25 mouse cellular contexts compared by ENCODE assay signal in the genomic region with DNA sequence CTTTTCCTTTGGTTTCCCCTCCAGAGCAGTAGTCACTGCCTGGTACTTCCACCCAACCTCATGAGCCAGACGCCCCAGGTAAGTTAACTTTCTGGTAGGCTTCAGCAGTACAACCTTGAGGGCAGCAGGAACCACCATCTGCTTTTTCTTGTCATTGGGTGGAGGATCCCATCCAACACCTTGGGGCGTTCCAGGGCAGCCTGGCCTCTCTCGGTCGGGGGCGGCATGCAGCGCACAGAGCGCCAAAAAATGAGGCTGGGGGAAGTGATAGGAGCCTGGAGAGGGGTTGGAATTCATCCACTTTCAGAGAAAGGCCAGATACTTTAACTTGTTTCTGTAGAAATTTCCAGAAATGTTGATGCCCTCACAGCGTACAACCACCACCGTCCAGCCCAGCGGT.
DNase-seq lines count a peak whose midpoint lies in the region; ATAC-seq and TF ChIP-seq lines count a peak whose summit lies in the region.
"Had no signal": no experiment of that assay in that cellular context is flagged by ENCODE, and none has a peak within 500 bp of the region (broad histone marks: within the 10 kb centered on the region; RNA-seq: fewer than 3 reads in every experiment).

No protein-coding gene starts in this region.

- 96% methylated on average over 10 of the region's 10 CpGs for WGBS in kidney, embryonic 16.5 days
- WGBS in lung, embryonic 14.5 days, result 93% methylated on average over 10 of the region's 10 CpGs

- H3K4me1 ChIP-seq in kidney, embryonic 16.5 days (ENCODE audit: insufficient read depth, low read length), result peaks cover 9% of the 10 kb centered on the region
- 0 out of 2 replicates have a peak, but pooled peaks cover 8% of the 10 kb centered on the region for H3K4me1 ChIP-seq in lung, embryonic 14.5 days (ENCODE audit: insufficient read depth)

- ATAC-seq in kidney, embryonic 16.5 days (ENCODE audit: low FRiP score, low TSS enrichment), result 0 out of 2 replicates have a peak, but pooled peaks have one; percentile 10
- ATAC-seq in lung, embryonic 14.5 days (ENCODE audit: insufficient read depth), result 0 out of 2 replicates have a peak, but pooled peaks have one; percentile 6
- ATAC-seq: forebrain, embryonic 13.5 days; forebrain, embryonic 16.5 days; hindbrain, postnatal 0 days; Patski had no signal

- no peak overlapping the region for H3K9ac ChIP-seq in kidney, embryonic 16.5 days (replicated peaks; ENCODE audit: low read length)
- no peak overlapping the region for H3K9ac ChIP-seq in lung, embryonic 14.5 days
- H3K9ac ChIP-seq: forebrain, embryonic 13.5 days; heart, embryonic 13.5 days; hindbrain, embryonic 14.5 days had no signal

- peak; percentile 58 to 74 for DNase-seq in cerebellum, postnatal 10 days
- no peak for DNase-seq in cerebellum, adult 9-10 months
- DNase-seq in kidney, postnatal 25 days, result no peak
- DNase-seq in lung, embryonic 14.5 days, result no peak
- no peak for DNase-seq in lung, adult 18-20 months
- DNase-seq: adrenal gland, postnatal 10 days; adrenal gland, postnatal 36 days; B cell, adult 2 months; cerebellum, adult 8-10 months; gastrocnemius, postnatal 10 days; gastrocnemius, postnatal 36 days; heart, adult 2 months; heart, postnatal 14 days; heart, postnatal 4 days had no signal

- H3K4me2 ChIP-seq in kidney, embryonic 16.5 days (replicated peaks; ENCODE audit: low read depth, low read length), result no peak overlapping the region
- no peak overlapping the region for H3K4me2 ChIP-seq in lung, embryonic 14.5 days
- H3K4me2 ChIP-seq: forebrain, embryonic 13.5 days; heart, embryonic 13.5 days; hindbrain, embryonic 14.5 days had no signal

- no peak for TF ChIP-seq CTCF in lung, embryonic 14.5 days (IDR thresholded peaks at IDR 0.05; ENCODE audit: low read depth)

- no peaks in the 10 kb centered on the region for H3K9me3 ChIP-seq in kidney, embryonic 16.5 days (ENCODE audit: low read length)
- H3K9me3 ChIP-seq in lung, embryonic 14.5 days (ENCODE audit: low read depth, low read length), result no peaks in the 10 kb centered on the region
- H3K9me3 ChIP-seq: forebrain, embryonic 10.5 days; forebrain, embryonic 13.5 days; heart, embryonic 10.5 days; heart, embryonic 13.5 days had no signal

- no peak overlapping the region for H3K4me3 ChIP-seq in kidney, embryonic 16.5 days (ENCODE audit: low read length)
- no peak overlapping the region for H3K4me3 ChIP-seq in lung, embryonic 14.5 days (ENCODE audit: low read depth, low read length)
- H3K4me3 ChIP-seq: forebrain, embryonic 10.5 days; forebrain, embryonic 13.5 days; heart, adult 2 months; heart, embryonic 10.5 days; heart, embryonic 13.5 days had no signal

- H3K36me3 ChIP-seq in kidney, embryonic 16.5 days (ENCODE audit: insufficient read depth, low read length), result no peaks in the 10 kb centered on the region
- H3K36me3 ChIP-seq in lung, embryonic 14.5 days (ENCODE audit: insufficient read depth), result no peaks in the 10 kb centered on the region
- H3K36me3 ChIP-seq: forebrain, embryonic 10.5 days; G1E; heart, embryonic 10.5 days; heart, embryonic 13.5 days had no signal

- H3K27me3 ChIP-seq in kidney, embryonic 16.5 days (ENCODE audit: insufficient read depth, low read length), result no peaks in the 10 kb centered on the region
- no peaks in the 10 kb centered on the region for H3K27me3 ChIP-seq in lung, embryonic 14.5 days (ENCODE audit: insufficient read depth, low read length)
- H3K27me3 ChIP-seq: CH12.LX; forebrain, embryonic 13.5 days; heart, embryonic 13.5 days; Patski had no signal

- peak overlapping the region; percentile 63 for H3K27ac ChIP-seq in kidney, embryonic 16.5 days (ENCODE audit: low read length)
- H3K27ac ChIP-seq in lung, embryonic 14.5 days (ENCODE audit: low read depth), result no peak overlapping the region
- H3K27ac ChIP-seq: forebrain, embryonic 10.5 days; forebrain, embryonic 13.5 days; heart, adult 2 months; heart, embryonic 10.5 days; heart, embryonic 13.5 days; hindbrain, embryonic 14.5 days; hindbrain, postnatal 0 days had no signal

Comparison
In these comparisons a context has a peak if more than half of its experiments do, and no peak if none do; other contexts are left out.
1. DNase-seq: peak in cerebellum, postnatal 10 days (2 of 2); none in cerebellum, adult 9-10 months (single experiment), kidney, postnatal 25 days (0 of 2), lung, embryonic 14.5 days (single experiment) and lung, adult 18-20 months (0 of 2).